Mouse (Mus musculus): Measurements from ENCODE around the gene Arap2. TPM values are rescaled to one million over a fixed set of nuclear protein-coding genes. Genes with fewer than 3 reads are reported as not detected.

Gene Arap2
- polyA plus RNA-seq, 1 experiment from 2014 or later = 11.2 TPM

GRCm38 (mm10) chr5:62622848-62623479 is 143.0 kb downstream of the Arap2 start:
- H3K4me1 ChIP-seq (ENCODE audit: control insufficient read depth, insufficient read depth, low read length) = no peaks in the 10 kb centered on the region
- H3K9me3 ChIP-seq (ENCODE audit: control insufficient read depth, low read depth, low read length) = no peaks in the 10 kb centered on the region
- no peaks in the 10 kb centered on the region for H3K27me3 ChIP-seq (ENCODE audit: control insufficient read depth, insufficient read depth, low read length)
- no peak for ATAC-seq (ENCODE audit: insufficient number of reproducible peaks, insufficient read depth, low FRiP score, low read depth)
- H3K27ac ChIP-seq (ENCODE audit: low read length) = no peak overlapping the region
- H3K36me3 ChIP-seq (ENCODE audit: control insufficient read depth, insufficient read depth, low read length) = no peaks in the 10 kb centered on the region; the same call in 1 of the 2 replicates
- 79% methylated on average over 11 of the region's 11 CpGs for WGBS
- H3K4me2 ChIP-seq (replicated peaks; ENCODE audit: low read depth, low read length) = no peak overlapping the region
- no peak overlapping the region for H3K9ac ChIP-seq (replicated peaks; ENCODE audit: low read depth, low read length)
- H3K4me3 ChIP-seq (ENCODE audit: low read depth, low read length) = no peak overlapping the region

GRCm38 (mm10) chr5:62618286-62618685 is 147.7 kb downstream of the Arap2 start:
- no peak overlapping the region for H3K27ac ChIP-seq (ENCODE audit: low read length)
- H3K9ac ChIP-seq (replicated peaks; ENCODE audit: low read depth, low read length) = no peak overlapping the region
- no peaks in the 10 kb centered on the region for H3K36me3 ChIP-seq (ENCODE audit: control insufficient read depth, insufficient read depth, low read length)
- no peaks in the 10 kb centered on the region for H3K27me3 ChIP-seq (ENCODE audit: control insufficient read depth, insufficient read depth, low read length)
- no peaks in the 10 kb centered on the region for H3K9me3 ChIP-seq (ENCODE audit: control insufficient read depth, low read depth, low read length)
- no peak for ATAC-seq (ENCODE audit: insufficient number of reproducible peaks, insufficient read depth, low FRiP score, low read depth)
- no peaks in the 10 kb centered on the region for H3K4me1 ChIP-seq (ENCODE audit: control insufficient read depth, insufficient read depth, low read length)
- H3K4me3 ChIP-seq (ENCODE audit: low read depth, low read length) = no peak overlapping the region
- H3K4me2 ChIP-seq (replicated peaks; ENCODE audit: low read depth, low read length) = no peak overlapping the region

DNA sequence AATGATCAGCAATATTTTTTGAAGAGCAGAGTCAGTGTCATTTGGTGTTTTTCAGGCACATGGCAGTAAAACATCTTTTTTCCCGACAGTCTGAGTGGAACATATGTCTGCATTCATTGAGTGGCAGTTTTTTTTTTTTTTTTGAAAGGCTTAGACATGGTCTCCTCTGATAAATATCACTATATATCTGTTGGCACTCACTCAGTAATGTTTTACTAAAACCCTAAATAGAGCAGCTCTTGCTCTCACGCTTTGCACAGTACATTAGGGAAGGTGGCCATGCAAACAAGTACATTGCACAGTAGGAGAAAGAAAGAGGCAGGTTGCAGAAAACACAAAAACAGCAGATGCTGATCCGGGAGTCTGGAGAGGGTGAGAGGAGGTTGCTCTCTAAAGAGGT is 154.0 kb downstream of the Arap2 start:
- Histone ChIP-seq H3K4me3 (ENCODE audit: low read depth, low read length) (no peak overlapping the region), H3K9ac (replicated peaks; ENCODE audit: low read depth, low read length) (no peak overlapping the region), H3K27ac (ENCODE audit: low read length) (no peak overlapping the region), H3K27me3 (ENCODE audit: control insufficient read depth, insufficient read depth, low read length) (no peaks in the 10 kb centered on the region), H3K9me3 (ENCODE audit: control insufficient read depth, low read depth, low read length) (no peaks in the 10 kb centered on the region), H3K4me1 (ENCODE audit: control insufficient read depth, insufficient read depth, low read length) (no peaks in the 10 kb centered on the region), H3K36me3 (ENCODE audit: control insufficient read depth, insufficient read depth, low read length) (no peaks in the 10 kb centered on the region), H3K4me2 (replicated peaks; ENCODE audit: low read depth, low read length) (no peak overlapping the region)
- 81% methylated on average over 3 of the region's 3 CpGs for WGBS
- no peak for ATAC-seq (ENCODE audit: insufficient number of reproducible peaks, insufficient read depth, low FRiP score, low read depth)

DNA sequence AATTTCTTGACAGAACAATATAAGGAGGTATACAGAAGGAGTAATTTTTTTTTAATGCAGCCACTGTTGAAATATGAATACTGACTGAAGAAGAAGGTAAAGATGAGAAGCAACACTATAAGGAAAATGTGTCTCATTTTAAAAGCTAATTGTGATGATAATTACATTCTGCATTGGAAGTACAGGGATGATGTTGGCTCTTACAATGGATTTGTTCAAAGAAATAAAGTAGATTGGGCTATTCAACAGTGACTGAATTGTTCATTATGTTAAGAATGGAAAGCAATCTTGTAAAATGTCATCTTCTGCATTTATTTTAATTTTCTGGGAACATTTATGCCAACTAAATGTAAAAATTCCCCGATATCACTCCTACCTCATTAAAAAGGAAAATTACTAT is 178.6 kb downstream of the Arap2 start:
- no peaks in the 10 kb centered on the region for H3K9me3 ChIP-seq (ENCODE audit: control insufficient read depth, low read depth, low read length)
- H3K27me3 ChIP-seq (ENCODE audit: control insufficient read depth, insufficient read depth, low read length) = no peaks in the 10 kb centered on the region
- H3K36me3 ChIP-seq (ENCODE audit: control insufficient read depth, insufficient read depth, low read length) = no peaks in the 10 kb centered on the region
- no peaks in the 10 kb centered on the region for H3K4me1 ChIP-seq (ENCODE audit: control insufficient read depth, insufficient read depth, low read length)
- H3K9ac ChIP-seq (replicated peaks; ENCODE audit: low read depth, low read length) = no peak overlapping the region
- ATAC-seq (ENCODE audit: insufficient number of reproducible peaks, insufficient read depth, low FRiP score, low read depth) = no peak
- 92% methylated on average over 1 of the region's 1 CpGs for WGBS
- no peak overlapping the region for H3K4me2 ChIP-seq (replicated peaks; ENCODE audit: low read depth, low read length)
- H3K27ac ChIP-seq (ENCODE audit: low read length) = no peak overlapping the region
- H3K4me3 ChIP-seq (ENCODE audit: low read depth, low read length) = no peak overlapping the region

- H3K36me3 ChIP-seq (ENCODE audit: control insufficient read depth, insufficient read depth, low read length) = no peaks in the 10 kb centered on the region
- H3K27me3 ChIP-seq (ENCODE audit: control insufficient read depth, insufficient read depth, low read length) = no peaks in the 10 kb centered on the region
- no peak for ATAC-seq (ENCODE audit: insufficient number of reproducible peaks, insufficient read depth, low FRiP score, low read depth)
- H3K4me1 ChIP-seq (ENCODE audit: control insufficient read depth, insufficient read depth, low read length) = no peaks in the 10 kb centered on the region
- H3K4me3 ChIP-seq (ENCODE audit: low read depth, low read length) = no peak overlapping the region
- WGBS = 32% methylated on average over 2 of the region's 2 CpGs
- no peak overlapping the region for H3K27ac ChIP-seq (ENCODE audit: low read length)
- no peak overlapping the region for H3K9ac ChIP-seq (replicated peaks; ENCODE audit: low read depth, low read length)
- no peaks in the 10 kb centered on the region for H3K9me3 ChIP-seq (ENCODE audit: control insufficient read depth, low read depth, low read length)
- no peak overlapping the region for H3K4me2 ChIP-seq (replicated peaks; ENCODE audit: low read depth, low read length)
These were observed 183.3 kb downstream of the Arap2 start for GRCm38 (mm10) chr5:62582643-62583042.

DNA sequence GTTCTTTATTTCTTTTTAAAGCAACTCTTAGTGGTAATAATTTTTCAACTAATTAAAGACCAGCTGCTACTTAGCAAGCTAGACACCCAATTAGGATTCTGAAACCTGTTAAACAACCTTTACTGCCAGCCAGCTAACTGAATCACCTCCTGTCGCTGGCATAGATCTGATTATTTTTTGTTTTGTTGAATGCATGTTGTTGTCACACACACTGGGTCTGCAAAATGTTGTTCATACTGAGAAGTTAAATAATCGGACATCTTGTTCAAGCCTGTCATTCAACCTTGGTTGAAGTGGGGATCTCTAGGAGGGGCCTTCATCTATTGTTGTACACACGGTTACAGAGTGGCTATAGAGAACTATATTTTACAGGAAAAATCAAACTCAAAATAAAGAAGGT is 184.3 kb downstream of the Arap2 start:
- no peaks in the 10 kb centered on the region for H3K36me3 ChIP-seq (ENCODE audit: control insufficient read depth, insufficient read depth, low read length)
- WGBS = 81% methylated on average over 3 of the region's 3 CpGs

GRCm38 (mm10) chr5:62574336-62574844 is 191.6 kb downstream of the Arap2 start:
- no peaks in the 10 kb centered on the region for H3K4me1 ChIP-seq (ENCODE audit: control insufficient read depth, insufficient read depth, low read length)
- no peak overlapping the region for H3K4me2 ChIP-seq (replicated peaks; ENCODE audit: low read depth, low read length)
- no peak overlapping the region for H3K9ac ChIP-seq (replicated peaks; ENCODE audit: low read depth, low read length)
- H3K36me3 ChIP-seq (ENCODE audit: control insufficient read depth, insufficient read depth, low read length) = no peaks in the 10 kb centered on the region
- H3K27me3 ChIP-seq (ENCODE audit: control insufficient read depth, insufficient read depth, low read length) = no peaks in the 10 kb centered on the region
- ATAC-seq (ENCODE audit: insufficient number of reproducible peaks, insufficient read depth, low FRiP score, low read depth) = no peak
- no peaks in the 10 kb centered on the region for H3K9me3 ChIP-seq (ENCODE audit: control insufficient read depth, low read depth, low read length)
- H3K4me3 ChIP-seq (ENCODE audit: low read depth, low read length) = no peak overlapping the region
- WGBS = 93% methylated on average over 3 of the region's 3 CpGs
- H3K27ac ChIP-seq (ENCODE audit: low read length) = no peak overlapping the region

More for the DNA sequence above, 184.3 kb downstream of the Arap2 start:
- Histone ChIP-seq H3K4me2 (replicated peaks; ENCODE audit: low read depth, low read length) (no peak overlapping the region), H3K27ac (ENCODE audit: low read length) (no peak overlapping the region), H3K4me3 (ENCODE audit: low read depth, low read length) (no peak overlapping the region), H3K4me1 (ENCODE audit: control insufficient read depth, insufficient read depth, low read length) (no peaks in the 10 kb centered on the region), H3K9me3 (ENCODE audit: control insufficient read depth, low read depth, low read length) (no peaks in the 10 kb centered on the region), H3K9ac (replicated peaks; ENCODE audit: low read depth, low read length) (no peak overlapping the region), H3K27me3 (ENCODE audit: control insufficient read depth, insufficient read depth, low read length) (no peaks in the 10 kb centered on the region)
- ATAC-seq (ENCODE audit: insufficient number of reproducible peaks, insufficient read depth, low FRiP score, low read depth) = no peak

Measured in stomach, embryonic 14.5 days (tissue).